ENCODE assay signal across 1 mouse cellular context in the genomic region with DNA sequence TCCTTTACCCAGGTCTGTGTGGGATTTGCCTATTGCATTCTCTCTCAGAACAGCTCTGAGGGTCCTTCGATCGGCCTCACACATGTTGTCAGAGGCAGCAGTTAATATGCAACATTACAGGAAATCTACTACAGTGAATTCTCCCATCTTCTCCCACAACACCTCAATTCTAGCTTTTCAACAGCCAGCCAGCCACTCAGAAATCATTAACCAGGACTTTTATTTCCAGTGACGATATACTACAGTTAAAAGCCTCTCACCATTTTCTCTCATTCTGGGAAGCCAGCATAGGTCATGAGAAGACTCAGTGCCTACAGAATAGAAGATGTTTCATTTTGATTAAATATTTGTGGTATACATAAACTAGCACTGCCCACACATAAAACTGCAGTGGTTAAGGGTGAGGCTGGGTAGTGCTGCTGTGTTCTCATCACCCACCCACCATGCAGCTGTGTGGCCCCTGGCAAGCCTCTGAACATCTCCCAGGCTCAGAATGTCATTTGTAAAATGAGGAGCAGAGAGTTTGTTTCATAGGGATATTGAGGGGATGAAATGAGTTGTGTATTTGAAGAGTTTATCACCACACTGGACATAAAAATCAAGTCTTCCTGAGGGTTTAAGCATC.
A peak's percentile ranks its signal among the peaks of the same experiment; 100 is the strongest.
TF ChIP-seq lines count a peak whose summit lies in the region.

No protein-coding gene starts in this region.

TF ChIP-seq in myocyte, 11 proteins besides CTCF, POLR2A, EP300 and RAD21:
- TF ChIP-seq MYOG (IDR thresholded peaks at IDR 0.05; ENCODE audit: control insufficient read depth in 1 of 3, insufficient read depth in 1 of 3, insufficient read length in 2 of 3, low read depth in 2 of 3), result peak in 1 of 3 experiments; percentile 19
- no peak for TF ChIP-seq TCF12 (IDR thresholded peaks at IDR 0.05; ENCODE audit: insufficient read depth, poor library complexity, severe bottlenecking)
- no peak for TF ChIP-seq POLR2AphosphoS2 (IDR thresholded peaks at IDR 0.05; ENCODE audit: insufficient read length, low read depth)
- peak in 2 of 3 experiments; percentile 52 to 60 for TF ChIP-seq MYOD1 (IDR thresholded peaks at IDR 0.05; ENCODE audit: control insufficient read depth in 1 of 3, insufficient read length in 2 of 3, low read depth in 2 of 3)
- no peak for TF ChIP-seq TCF3 (IDR thresholded peaks at IDR 0.05; ENCODE audit: insufficient read length, low read depth)
- no peak for TF ChIP-seq REST (IDR thresholded peaks at IDR 0.05; ENCODE audit: insufficient read depth, insufficient read length)
- TF ChIP-seq USF1 (IDR thresholded peaks at IDR 0.05; ENCODE audit: low read depth), result no peak
TF ChIP-seq in myocyte: peak in this region for 2.
